Mouse (Mus musculus) embryonic fibroblast, embryonic 13.5 days (primary cell): ENCODE results near the gene Fam162a.

Experiments
- CTCF ChIP-seq: IDR thresholded peaks from 2 replicates; pipeline ENCODE4 v1.5.1; 2011; ENCODE audit warnings: mild to moderate bottlenecking, control low read depth, low read length, moderate library complexity, borderline replicate concordance; ENCODE audit not compliant: insufficient read depth
- POLR2A ChIP-seq: IDR thresholded peaks from 2 replicates; pipeline ENCODE4 v1.6.1; 2011; ENCODE audit warnings: low read depth, mild to moderate bottlenecking, control low read depth, low read length, moderate library complexity

GRCm38 (mm10) chr16:36040640-36041624 is 30.5 kb downstream of the Fam162a start, which contains the start of gene Wdr5b:
- no peak for TF ChIP-seq CTCF
- peak; percentile 59 for TF ChIP-seq POLR2A
